Mouse (Mus musculus): ENCODE results near the gene Kcnh2. TPM values are rescaled to one million over a fixed set of nuclear protein-coding genes. Genes with fewer than 3 reads are reported as not detected.

The Kcnh2 gene
- total and polyA plus RNA-seq, 3 experiments: 1.3 to 12.6 (median 6.8) TPM

DNA sequence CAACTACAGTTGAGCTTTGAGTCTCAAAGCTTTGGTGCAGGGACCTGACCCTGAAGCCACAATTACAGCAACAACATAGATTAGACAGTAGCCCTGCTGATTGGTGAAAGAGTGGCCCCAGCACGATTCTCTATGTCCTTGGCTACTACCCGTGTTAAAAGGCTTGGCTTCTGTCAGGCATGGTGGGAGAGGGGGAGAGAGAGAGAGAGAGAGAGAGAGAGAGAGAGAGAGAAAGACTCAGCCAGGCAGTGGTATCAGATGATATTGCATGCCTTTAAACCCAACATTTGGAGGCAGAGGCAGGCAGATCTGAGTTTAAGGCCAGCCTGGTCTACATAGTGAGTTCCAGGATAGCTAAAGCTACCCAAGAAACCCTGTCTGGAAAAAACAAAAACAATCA is 30.6 kb upstream of the Kcnh2 start:
- no peak for ATAC-seq (ENCODE audit: extremely low read depth, insufficient number of reproducible peaks, low FRiP score, poor library complexity, severe bottlenecking)
- no peak for DNase-seq (ENCODE audit: low spot score)
- Histone ChIP-seq H3K9me3 (replicated peaks) (no peaks in the 10 kb centered on the region), H3K4me1 (ENCODE audit: insufficient read depth, low read depth, low read length) (peaks cover 53% of the 10 kb centered on the region), H3K27me3 (ENCODE audit: insufficient read depth, low read length) (peaks cover 43% of the 10 kb centered on the region), H3K4me3 (ENCODE audit: low read depth, low read length) (no peak overlapping the region), H3K36me3 (replicated peaks) (no peaks in the 10 kb centered on the region)
- no peak for TF ChIP-seq POLR2AphosphoS5 (IDR thresholded peaks at IDR 0.05; ENCODE audit: insufficient replicate concordance, low read depth, low read length)
- no peak for TF ChIP-seq CTCF (IDR thresholded peaks at IDR 0.05; ENCODE audit: low read depth, low read length)
- TF ChIP-seq GATA2 (IDR thresholded peaks at IDR 0.05; ENCODE audit: borderline replicate concordance, low read depth, low read length): no peak
- TF ChIP-seq GATA1 (IDR thresholded peaks at IDR 0.05; ENCODE audit: borderline replicate concordance, low read length): no peak
- no peak for TF ChIP-seq TAL1 (conservative IDR thresholded peaks at IDR 0.05; ENCODE audit: low read depth, low read length)

DNA sequence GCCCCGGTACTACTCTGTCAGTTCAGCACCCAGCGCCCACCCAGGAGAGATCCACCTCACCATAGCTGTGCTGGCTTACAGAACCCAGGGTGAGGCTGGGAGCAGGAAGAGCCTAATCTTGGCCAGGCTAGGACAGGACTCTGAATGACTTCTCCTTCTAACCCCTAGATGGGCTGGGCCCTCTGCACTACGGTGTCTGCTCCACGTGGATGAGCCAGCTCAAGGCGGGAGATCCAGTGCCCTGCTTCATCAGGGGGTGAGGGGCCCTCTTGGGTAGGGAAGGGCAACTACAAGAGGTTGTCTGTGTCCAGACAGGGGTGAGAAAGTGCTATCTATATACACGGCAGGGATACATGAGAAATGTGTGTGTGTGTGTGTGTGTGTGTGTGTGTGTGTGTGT is 30.1 kb upstream of the Kcnh2 start:
- peaks cover 53% of the 10 kb centered on the region for H3K4me1 ChIP-seq (ENCODE audit: insufficient read depth, low read depth, low read length)
- H3K36me3 ChIP-seq (replicated peaks): no peaks in the 10 kb centered on the region
- ATAC-seq (ENCODE audit: extremely low read depth, insufficient number of reproducible peaks, low FRiP score, poor library complexity, severe bottlenecking): no peak
- no peak for DNase-seq (ENCODE audit: low spot score)
- no peaks in the 10 kb centered on the region for H3K9me3 ChIP-seq (replicated peaks)
- no peak for TF ChIP-seq TAL1 (conservative IDR thresholded peaks at IDR 0.05; ENCODE audit: low read depth, low read length)
- no peak for TF ChIP-seq GATA2 (IDR thresholded peaks at IDR 0.05; ENCODE audit: borderline replicate concordance, low read depth, low read length)
- no peak for TF ChIP-seq POLR2AphosphoS5 (IDR thresholded peaks at IDR 0.05; ENCODE audit: insufficient replicate concordance, low read depth, low read length)
- TF ChIP-seq CTCF (IDR thresholded peaks at IDR 0.05; ENCODE audit: low read depth, low read length): no peak
- no peak for TF ChIP-seq GATA1 (IDR thresholded peaks at IDR 0.05; ENCODE audit: borderline replicate concordance, low read length)
- peaks cover 44% of the 10 kb centered on the region for H3K27me3 ChIP-seq (ENCODE audit: insufficient read depth, low read length)
- H3K4me3 ChIP-seq (ENCODE audit: low read depth, low read length): no peak overlapping the region

DNA sequence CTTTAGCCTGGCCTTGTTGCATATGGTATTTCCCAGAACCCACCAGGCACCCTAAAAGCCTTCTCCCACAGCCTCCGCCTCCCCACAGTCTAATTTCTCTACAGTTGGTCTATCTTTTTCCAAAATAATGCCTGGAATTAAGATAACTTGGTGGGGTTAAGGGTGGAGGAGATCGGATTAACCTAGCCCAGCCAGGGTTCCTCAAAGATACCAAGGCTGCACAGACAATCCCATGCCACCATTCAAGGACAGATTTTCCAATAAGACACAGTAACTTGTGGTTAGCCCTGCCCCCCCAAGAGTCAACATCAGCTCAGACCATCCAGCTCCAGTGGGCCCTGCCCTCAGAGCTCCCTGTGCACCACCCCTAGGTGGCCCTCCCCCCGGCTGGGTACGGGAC is 29.1 kb upstream of the Kcnh2 start:
- DNase-seq (ENCODE audit: low spot score) (no peak), ATAC-seq (ENCODE audit: extremely low read depth, insufficient number of reproducible peaks, low FRiP score, poor library complexity, severe bottlenecking) (no peak)
- TF ChIP-seq CTCF (IDR thresholded peaks at IDR 0.05; ENCODE audit: low read depth, low read length): no peak
- no peak for TF ChIP-seq TAL1 (conservative IDR thresholded peaks at IDR 0.05; ENCODE audit: low read depth, low read length)
- no peak for TF ChIP-seq GATA2 (IDR thresholded peaks at IDR 0.05; ENCODE audit: borderline replicate concordance, low read depth, low read length)
- TF ChIP-seq GATA1 (IDR thresholded peaks at IDR 0.05; ENCODE audit: borderline replicate concordance, low read length): no peak
- no peak for TF ChIP-seq POLR2AphosphoS5 (IDR thresholded peaks at IDR 0.05; ENCODE audit: insufficient replicate concordance, low read depth, low read length)
- Histone ChIP-seq H3K27me3 (ENCODE audit: insufficient read depth, low read length) (peaks cover 46% of the 10 kb centered on the region), H3K4me1 (ENCODE audit: insufficient read depth, low read depth, low read length) (peaks cover 52% of the 10 kb centered on the region), H3K4me3 (ENCODE audit: low read depth, low read length) (no peak overlapping the region), H3K36me3 (replicated peaks) (no peaks in the 10 kb centered on the region), H3K9me3 (replicated peaks) (no peaks in the 10 kb centered on the region)

DNA sequence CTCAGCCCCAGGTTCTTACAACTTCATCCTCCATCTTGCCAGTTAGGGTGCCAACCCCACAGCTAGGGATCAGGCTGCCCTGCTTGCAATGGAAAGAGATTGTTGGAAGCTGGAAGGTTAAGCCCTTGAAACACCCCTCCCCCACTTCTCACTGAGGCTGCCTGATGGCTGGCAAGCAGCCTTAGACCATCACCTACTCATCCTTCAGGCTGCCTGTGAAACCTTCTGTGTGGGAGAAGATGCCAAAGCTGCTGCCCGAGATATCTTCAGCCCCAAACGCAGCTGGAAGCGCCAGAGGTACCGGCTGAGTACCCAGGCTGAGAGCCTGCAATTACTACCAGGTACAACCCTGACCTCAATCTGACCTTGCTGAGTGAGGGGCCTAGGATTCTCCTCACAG is 28.1 kb upstream of the Kcnh2 start:
- Histone ChIP-seq H3K4me3 (ENCODE audit: low read depth, low read length) (no peak overlapping the region), H3K4me1 (ENCODE audit: insufficient read depth, low read depth, low read length) (peaks cover 42% of the 10 kb centered on the region), H3K9me3 (replicated peaks) (no peaks in the 10 kb centered on the region), H3K27me3 (ENCODE audit: insufficient read depth, low read length) (peaks cover 52% of the 10 kb centered on the region), H3K36me3 (replicated peaks) (no peaks in the 10 kb centered on the region)
- DNase-seq (ENCODE audit: low spot score) (no peak), ATAC-seq (ENCODE audit: extremely low read depth, insufficient number of reproducible peaks, low FRiP score, poor library complexity, severe bottlenecking) (no peak)
- TF ChIP-seq GATA1 (IDR thresholded peaks at IDR 0.05; ENCODE audit: borderline replicate concordance, low read length): no peak
- TF ChIP-seq TAL1 (conservative IDR thresholded peaks at IDR 0.05; ENCODE audit: low read depth, low read length): no peak
- TF ChIP-seq POLR2AphosphoS5 (IDR thresholded peaks at IDR 0.05; ENCODE audit: insufficient replicate concordance, low read depth, low read length): no peak
- TF ChIP-seq CTCF (IDR thresholded peaks at IDR 0.05; ENCODE audit: low read depth, low read length): no peak
- TF ChIP-seq GATA2 (IDR thresholded peaks at IDR 0.05; ENCODE audit: borderline replicate concordance, low read depth, low read length): no peak

DNA sequence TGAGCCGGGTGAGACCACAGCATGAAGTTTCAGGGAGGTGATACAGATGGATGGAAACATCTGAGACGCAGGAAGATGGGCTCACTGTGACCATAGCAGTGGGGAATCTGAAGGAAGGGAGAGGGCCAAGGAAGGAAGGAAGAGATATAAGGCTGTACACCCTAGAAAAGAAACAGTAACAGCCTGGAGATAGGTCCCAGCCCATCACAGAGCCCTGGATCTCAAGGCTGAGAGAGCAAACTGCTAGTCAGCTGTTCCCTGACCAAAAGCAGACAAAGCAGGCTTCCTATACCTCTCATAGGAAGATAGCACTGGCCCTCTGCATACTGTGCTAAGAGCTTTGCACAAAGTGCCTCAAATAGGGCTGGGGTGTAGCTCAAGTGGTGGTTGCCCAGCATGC is 27.3 kb upstream of the Kcnh2 start:
- no peak for DNase-seq (ENCODE audit: low spot score)
- Histone ChIP-seq H3K27me3 (ENCODE audit: insufficient read depth, low read length) (peaks cover 57% of the 10 kb centered on the region), H3K4me1 (ENCODE audit: insufficient read depth, low read depth, low read length) (peaks cover 34% of the 10 kb centered on the region)

DNA sequence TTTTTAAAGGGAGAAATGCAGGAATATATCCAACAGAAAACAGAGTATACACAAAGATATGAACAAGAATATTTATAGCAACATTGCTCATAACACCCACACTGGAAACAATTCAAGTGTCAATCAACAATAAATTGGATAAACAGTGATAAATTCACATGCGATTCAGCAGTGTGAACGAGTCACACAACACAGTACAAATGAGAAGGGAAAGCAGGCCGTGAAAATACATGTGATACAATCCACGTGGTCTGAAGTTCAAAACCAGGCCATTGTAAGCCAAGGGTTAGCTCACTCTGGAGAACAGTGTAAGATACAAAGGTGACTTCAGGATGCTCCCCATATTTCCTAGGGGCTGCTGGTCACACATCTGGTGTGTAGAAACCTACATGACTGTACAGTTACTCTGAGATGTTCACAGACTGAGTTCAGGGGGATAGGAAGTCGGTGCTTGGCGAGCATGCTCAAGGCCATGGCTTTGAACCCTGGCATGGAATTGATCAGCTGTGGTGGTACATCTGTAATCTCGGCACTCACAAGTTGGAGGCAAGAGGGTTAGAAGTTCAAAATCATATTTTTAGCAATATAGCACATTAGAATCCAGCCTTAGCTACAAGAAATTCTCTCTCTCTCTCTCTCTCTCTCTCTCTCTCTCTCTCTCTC is 23.4 kb upstream of the Kcnh2 start:
- TF ChIP-seq GATA2 (IDR thresholded peaks at IDR 0.05; ENCODE audit: borderline replicate concordance, low read depth, low read length): no peak
- TF ChIP-seq GATA1 (IDR thresholded peaks at IDR 0.05; ENCODE audit: borderline replicate concordance, low read length): no peak
- no peak for TF ChIP-seq TAL1 (conservative IDR thresholded peaks at IDR 0.05; ENCODE audit: low read depth, low read length)
- TF ChIP-seq POLR2AphosphoS5 (IDR thresholded peaks at IDR 0.05; ENCODE audit: insufficient replicate concordance, low read depth, low read length): no peak
- H3K9me3 ChIP-seq (replicated peaks): no peaks in the 10 kb centered on the region
- ATAC-seq (ENCODE audit: extremely low read depth, insufficient number of reproducible peaks, low FRiP score, poor library complexity, severe bottlenecking) (no peak), DNase-seq (ENCODE audit: low spot score) (no peak)
- H3K36me3 ChIP-seq (replicated peaks): no peaks in the 10 kb centered on the region
- no peaks in the 10 kb centered on the region; the same call in 1 of the 2 replicates for H3K4me1 ChIP-seq (ENCODE audit: insufficient read depth, low read depth, low read length)
- peaks cover 68% of the 10 kb centered on the region for H3K27me3 ChIP-seq (ENCODE audit: insufficient read depth, low read length)
- no peak overlapping the region for H3K4me3 ChIP-seq (ENCODE audit: low read depth, low read length)

More for the DNA sequence above, 27.3 kb upstream of the Kcnh2 start:
- ATAC-seq (ENCODE audit: extremely low read depth, insufficient number of reproducible peaks, low FRiP score, poor library complexity, severe bottlenecking): no peak
- Histone ChIP-seq H3K4me3 (ENCODE audit: low read depth, low read length) (no peak overlapping the region), H3K36me3 (replicated peaks) (no peaks in the 10 kb centered on the region), H3K9me3 (replicated peaks) (no peaks in the 10 kb centered on the region)
- TF ChIP-seq GATA1 (IDR thresholded peaks at IDR 0.05; ENCODE audit: borderline replicate concordance, low read length) (no peak), GATA2 (IDR thresholded peaks at IDR 0.05; ENCODE audit: borderline replicate concordance, low read depth, low read length) (no peak), POLR2AphosphoS5 (IDR thresholded peaks at IDR 0.05; ENCODE audit: insufficient replicate concordance, low read depth, low read length) (no peak), TAL1 (conservative IDR thresholded peaks at IDR 0.05; ENCODE audit: low read depth, low read length) (no peak), CTCF (IDR thresholded peaks at IDR 0.05; ENCODE audit: low read depth, low read length) (no peak)
